Mouse (Mus musculus) liver, adult 10 weeks (tissue): Measurements from ENCODE around the gene Trappc2. TPM values are rescaled to one million over a fixed set of nuclear protein-coding genes. Genes with fewer than 3 reads are reported as not detected.

Experiments used
- polyA plus RNA-seq: library from polyadenylated mRNA; stranded (reverse); fragments of 350-450 nt; fragmentation: Illumina TruSeq; extraction: RNeasy Lipid Tissue Mini Kit (QIAGEN cat#74804); gene quantifications from one replicate; pipeline ENCODE4 v1.2.3, GENCODE M21; 2014; ENCODE audit warnings: low read depth, low replicate concordance

Gene Trappc2
- 24.5 TPM for polyA plus RNA-seq

DNA sequence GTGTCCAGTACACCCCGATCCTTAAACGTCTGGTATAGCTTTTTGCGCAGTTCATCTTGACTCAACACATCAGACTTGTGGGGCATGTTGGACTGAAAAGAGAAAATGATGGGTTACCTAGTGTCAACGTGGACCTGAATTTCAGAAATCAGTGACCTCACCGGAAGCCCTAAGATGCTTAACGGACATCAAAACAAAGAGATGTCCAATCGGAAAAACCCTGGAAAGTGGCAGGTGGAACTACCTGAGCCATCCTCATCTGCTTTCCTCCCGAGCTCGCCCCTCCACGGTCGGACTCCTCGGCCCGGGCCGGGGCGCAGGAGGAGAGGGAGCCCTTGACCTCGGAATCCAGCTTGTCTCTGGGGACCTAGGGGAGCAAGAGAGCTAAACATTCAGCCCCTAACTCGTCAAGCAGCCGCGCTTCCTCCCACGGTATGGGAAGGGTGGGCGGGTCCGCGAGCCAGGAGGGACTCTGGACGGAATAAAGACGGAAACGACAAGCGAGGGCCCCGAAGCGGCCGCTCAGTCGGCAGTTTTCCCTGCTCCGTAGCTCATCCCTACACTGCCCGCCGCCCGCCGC lies at the start of gene Trappc2:
TSS of gene Trappc2 (plus strand) at position 539 of the 580 bp plus-strand sequence.

DNA sequence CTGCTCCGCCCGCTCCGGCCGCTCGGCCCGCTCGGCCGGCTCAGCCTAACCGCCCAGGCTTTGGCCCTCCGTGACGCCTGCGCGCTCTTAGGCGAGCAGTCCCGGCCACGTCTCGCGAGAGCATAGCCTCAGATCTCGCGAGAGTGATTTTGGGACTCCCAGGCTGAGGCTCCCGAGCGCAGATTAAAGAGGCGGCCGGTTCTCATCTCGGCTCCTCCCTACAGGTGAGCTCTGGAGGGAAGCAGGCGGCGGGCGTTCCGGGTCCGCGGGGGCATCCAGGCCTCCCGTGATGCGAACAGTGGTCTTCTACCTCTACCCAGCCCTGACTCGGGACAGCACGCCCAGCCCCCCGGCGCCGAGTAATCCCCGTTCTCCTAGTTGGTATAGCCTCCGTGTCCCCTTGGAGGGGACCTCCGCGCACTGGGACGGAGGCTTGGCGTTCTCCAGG lies 266 bp downstream of the Trappc2 start, which contains the start of gene Ofd1:
TSS of gene Ofd1 (minus strand) at position 89 of the 448 bp plus-strand sequence.

DNA sequence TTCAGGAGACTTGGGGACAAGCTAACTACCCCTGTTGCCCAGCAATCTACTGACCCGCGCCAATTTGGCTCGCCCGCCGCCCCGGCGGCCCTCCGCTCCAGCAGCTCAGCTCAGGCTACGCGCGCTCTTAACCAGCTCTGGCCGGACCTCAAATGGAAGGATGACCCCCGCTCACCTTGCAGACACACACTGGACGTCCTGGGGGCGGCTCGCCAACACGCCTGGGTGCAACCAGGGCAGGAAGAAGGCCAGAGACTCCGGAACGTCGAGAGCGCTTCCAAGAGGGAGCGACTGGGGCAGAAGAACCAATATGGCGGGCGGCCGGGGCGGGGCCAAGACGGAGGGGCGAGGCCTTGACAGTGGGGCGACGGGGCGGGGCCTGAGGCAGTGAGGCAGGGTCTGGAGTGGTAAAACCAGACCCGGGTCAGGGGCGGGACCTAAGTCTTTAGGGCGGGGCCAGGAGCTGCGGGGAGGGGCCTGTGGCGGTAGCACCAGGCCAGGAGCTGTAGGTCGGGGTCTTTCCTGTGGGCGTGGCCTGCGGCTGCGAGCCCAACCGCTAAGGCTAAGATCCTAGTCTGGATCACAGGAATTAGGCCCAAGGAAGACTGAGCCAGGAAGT lies 39.1 kb downstream of the Trappc2 start, which contains the start of gene Rab9:
TSS of gene Rab9 (minus strand) at position 503 of the 619 bp plus-strand sequence.

Other genes with a start within 250 kb of the Trappc2 start
- 1.8 TPM for gene Gpm6b, start 201.7 kb upstream of the Trappc2 start, polyA plus RNA-seq
- 4.9 TPM for gene Ofd1, start 130 bp downstream of the Trappc2 start, polyA plus RNA-seq
- gene Rab9, start 39.3 kb downstream of the Trappc2 start, polyA plus RNA-seq = 136 TPM
- 2.8 TPM for gene Tceanc, start 78.0 kb downstream of the Trappc2 start, polyA plus RNA-seq
- 0.13 TPM for gene Egfl6, start 145.1 kb downstream of the Trappc2 start, polyA plus RNA-seq